Mouse (Mus musculus): ENCODE data around the gene Eefsec. TPM values are rescaled to one million over a fixed set of nuclear protein-coding genes. Genes with fewer than 3 reads are reported as not detected.

Eefsec gene
- polyA plus RNA-seq, 1 experiment: 5.2 TPM

- no peak for TF ChIP-seq POLR2A (IDR thresholded peaks at IDR 0.05; ENCODE audit: borderline replicate concordance, control insufficient read depth, low read depth, low read length)
- TF ChIP-seq CTCF (IDR thresholded peaks at IDR 0.05; ENCODE audit: control insufficient read depth, insufficient read depth, low read length): no peak
- 57% methylated on average over 7 of the region's 7 CpGs for WGBS
- H3K27ac ChIP-seq (ENCODE audit: control insufficient read depth, insufficient read depth, low read depth, low read length, poor library complexity): no peak overlapping the region
- no peak overlapping the region for H3K4me3 ChIP-seq (replicated peaks; ENCODE audit: control insufficient read depth, low read depth, low read length)
- H3K4me1 ChIP-seq (ENCODE audit: control insufficient read depth, insufficient read depth, low read length): no peaks in the 10 kb centered on the region
Measured at GRCm38 (mm10) chr6:88236513-88236912, 209.8 kb downstream of the Eefsec start.

- H3K4me1 ChIP-seq (ENCODE audit: control insufficient read depth, insufficient read depth, low read length): no peaks in the 10 kb centered on the region; the same call in 1 of the 2 replicates
- 37% methylated on average over 17 of the region's 17 CpGs for WGBS
- H3K27ac ChIP-seq (ENCODE audit: control insufficient read depth, insufficient read depth, low read depth, low read length, poor library complexity): no peak overlapping the region
- TF ChIP-seq CTCF (IDR thresholded peaks at IDR 0.05; ENCODE audit: control insufficient read depth, insufficient read depth, low read length) (no peak), POLR2A (IDR thresholded peaks at IDR 0.05; ENCODE audit: borderline replicate concordance, control insufficient read depth, low read depth, low read length) (no peak)
- no peak overlapping the region for H3K4me3 ChIP-seq (replicated peaks; ENCODE audit: control insufficient read depth, low read depth, low read length)
Measured at GRCm38 (mm10) chr6:88235983-88236382, 210.4 kb downstream of the Eefsec start.

GRCm38 (mm10) chr6:88235461-88235860 lies 210.9 kb downstream of the Eefsec start:
- Histone ChIP-seq H3K4me3 (replicated peaks; ENCODE audit: control insufficient read depth, low read depth, low read length) (no peak overlapping the region), H3K27ac (ENCODE audit: control insufficient read depth, insufficient read depth, low read depth, low read length, poor library complexity) (no peak overlapping the region), H3K4me1 (ENCODE audit: control insufficient read depth, insufficient read depth, low read length) (no peaks in the 10 kb centered on the region; the same call in 1 of the 2 replicates)
- no peak for TF ChIP-seq POLR2A (IDR thresholded peaks at IDR 0.05; ENCODE audit: borderline replicate concordance, control insufficient read depth, low read depth, low read length)
- no peak for TF ChIP-seq CTCF (IDR thresholded peaks at IDR 0.05; ENCODE audit: control insufficient read depth, insufficient read depth, low read length)
- 70% methylated on average over 8 of the region's 8 CpGs for WGBS

GRCm38 (mm10) chr6:88233996-88234395 lies 212.3 kb downstream of the Eefsec start:
- WGBS: 85% methylated on average over 8 of the region's 8 CpGs

GRCm38 (mm10) chr6:88232221-88232620 lies 214.1 kb downstream of the Eefsec start:
- WGBS: 61% methylated on average over 6 of the region's 6 CpGs

More at GRCm38 (mm10) chr6:88233996-88234395, 212.3 kb downstream of the Eefsec start:
- no peak overlapping the region for H3K27ac ChIP-seq (ENCODE audit: control insufficient read depth, insufficient read depth, low read depth, low read length, poor library complexity)
- TF ChIP-seq CTCF (IDR thresholded peaks at IDR 0.05; ENCODE audit: control insufficient read depth, insufficient read depth, low read length) (no peak), POLR2A (IDR thresholded peaks at IDR 0.05; ENCODE audit: borderline replicate concordance, control insufficient read depth, low read depth, low read length) (no peak)
- H3K4me3 ChIP-seq (replicated peaks; ENCODE audit: control insufficient read depth, low read depth, low read length): no peak overlapping the region
- H3K4me1 ChIP-seq (ENCODE audit: control insufficient read depth, insufficient read depth, low read length): no peaks in the 10 kb centered on the region; the same call in 1 of the 2 replicates

GRCm38 (mm10) chr6:88231821-88232220 lies 214.5 kb downstream of the Eefsec start:
- Histone ChIP-seq H3K27ac (ENCODE audit: control insufficient read depth, insufficient read depth, low read depth, low read length, poor library complexity) (no peak overlapping the region), H3K4me3 (replicated peaks; ENCODE audit: control insufficient read depth, low read depth, low read length) (no peak overlapping the region), H3K4me1 (ENCODE audit: control insufficient read depth, insufficient read depth, low read length) (no peaks in the 10 kb centered on the region; the same call in 1 of the 2 replicates)
- TF ChIP-seq CTCF (IDR thresholded peaks at IDR 0.05; ENCODE audit: control insufficient read depth, insufficient read depth, low read length) (no peak), POLR2A (IDR thresholded peaks at IDR 0.05; ENCODE audit: borderline replicate concordance, control insufficient read depth, low read depth, low read length) (no peak)
- WGBS: 78% methylated on average over 7 of the region's 7 CpGs

More at GRCm38 (mm10) chr6:88232221-88232620, 214.1 kb downstream of the Eefsec start:
- Histone ChIP-seq H3K4me1 (ENCODE audit: control insufficient read depth, insufficient read depth, low read length) (no peaks in the 10 kb centered on the region; the same call in 1 of the 2 replicates), H3K4me3 (replicated peaks; ENCODE audit: control insufficient read depth, low read depth, low read length) (no peak overlapping the region), H3K27ac (ENCODE audit: control insufficient read depth, insufficient read depth, low read depth, low read length, poor library complexity) (no peak overlapping the region)
- TF ChIP-seq CTCF (IDR thresholded peaks at IDR 0.05; ENCODE audit: control insufficient read depth, insufficient read depth, low read length): no peak
- TF ChIP-seq POLR2A (IDR thresholded peaks at IDR 0.05; ENCODE audit: borderline replicate concordance, control insufficient read depth, low read depth, low read length): no peak

GRCm38 (mm10) chr6:88229221-88229620 lies 217.1 kb downstream of the Eefsec start:
- H3K27ac ChIP-seq (ENCODE audit: control insufficient read depth, insufficient read depth, low read depth, low read length, poor library complexity): no peak overlapping the region
- TF ChIP-seq POLR2A (IDR thresholded peaks at IDR 0.05; ENCODE audit: borderline replicate concordance, control insufficient read depth, low read depth, low read length): no peak
- TF ChIP-seq CTCF (IDR thresholded peaks at IDR 0.05; ENCODE audit: control insufficient read depth, insufficient read depth, low read length): no peak
- no peaks in the 10 kb centered on the region; the same call in 1 of the 2 replicates for H3K4me1 ChIP-seq (ENCODE audit: control insufficient read depth, insufficient read depth, low read length)
- H3K4me3 ChIP-seq (replicated peaks; ENCODE audit: control insufficient read depth, low read depth, low read length): no peak overlapping the region
- WGBS: 18% methylated on average over 12 of the region's 12 CpGs

DNA sequence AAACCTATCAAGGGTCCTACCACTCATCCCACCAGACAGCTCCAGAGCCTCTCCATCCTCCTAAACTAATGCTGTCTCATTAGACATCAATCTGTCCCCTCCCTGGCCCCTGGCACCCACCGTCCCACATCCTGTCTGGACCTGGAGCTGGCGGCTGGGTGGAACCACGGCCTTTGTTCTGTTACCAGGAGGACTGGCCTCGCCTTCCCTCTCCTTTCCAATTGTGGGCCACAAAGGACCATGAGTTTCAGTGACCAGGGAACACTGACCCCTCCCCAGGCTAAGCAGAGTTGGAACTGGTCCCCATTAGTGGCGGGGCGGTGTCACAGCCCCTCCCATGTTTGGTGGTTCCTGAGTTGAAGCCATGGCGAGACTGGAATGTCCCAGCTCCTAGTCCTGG lies 218.8 kb downstream of the Eefsec start:
- 68% methylated on average over 7 of the region's 7 CpGs for WGBS
- H3K4me3 ChIP-seq (replicated peaks; ENCODE audit: control insufficient read depth, low read depth, low read length): no peak overlapping the region
- H3K4me1 ChIP-seq (ENCODE audit: control insufficient read depth, insufficient read depth, low read length): no peaks in the 10 kb centered on the region; the same call in 1 of the 2 replicates
- no peak for TF ChIP-seq CTCF (IDR thresholded peaks at IDR 0.05; ENCODE audit: control insufficient read depth, insufficient read depth, low read length)
- no peak for TF ChIP-seq POLR2A (IDR thresholded peaks at IDR 0.05; ENCODE audit: borderline replicate concordance, control insufficient read depth, low read depth, low read length)
- H3K27ac ChIP-seq (ENCODE audit: control insufficient read depth, insufficient read depth, low read depth, low read length, poor library complexity): no peak overlapping the region

DNA sequence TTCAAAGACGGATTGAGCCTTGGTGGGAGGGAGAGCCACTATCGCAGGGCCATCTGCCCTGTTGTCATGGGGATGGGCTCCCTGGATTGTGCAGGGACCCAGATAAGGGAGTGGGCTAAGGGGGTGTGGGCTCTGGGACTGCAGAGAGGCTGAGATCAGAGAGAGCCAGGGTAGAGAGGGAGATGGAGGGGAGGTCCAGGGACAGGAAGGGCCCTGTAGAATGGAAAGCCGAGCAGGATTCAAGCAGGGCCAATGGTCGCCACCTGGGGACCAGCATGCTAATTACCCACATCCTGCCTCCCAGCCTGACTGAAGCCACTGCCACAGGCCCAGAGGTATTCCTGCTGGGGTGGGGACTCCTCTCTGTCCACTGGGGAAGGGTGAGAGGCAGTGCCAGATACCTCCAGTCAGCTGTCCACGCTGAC lies 219.8 kb downstream of the Eefsec start:
- WGBS: 47% methylated on average over 5 of the region's 5 CpGs
- no peak overlapping the region for H3K27ac ChIP-seq (ENCODE audit: control insufficient read depth, insufficient read depth, low read depth, low read length, poor library complexity)
- TF ChIP-seq POLR2A (IDR thresholded peaks at IDR 0.05; ENCODE audit: borderline replicate concordance, control insufficient read depth, low read depth, low read length) (no peak), CTCF (IDR thresholded peaks at IDR 0.05; ENCODE audit: control insufficient read depth, insufficient read depth, low read length) (no peak)

More for the DNA sequence above, 219.8 kb downstream of the Eefsec start:
- no peaks in the 10 kb centered on the region; the same call in 1 of the 2 replicates for H3K4me1 ChIP-seq (ENCODE audit: control insufficient read depth, insufficient read depth, low read length)
- H3K4me3 ChIP-seq (replicated peaks; ENCODE audit: control insufficient read depth, low read depth, low read length): no peak overlapping the region

Measured in bone marrow, adult 2 months (tissue).